Mouse (Mus musculus): ENCODE data around the gene Ergic3. TPM values are rescaled to one million over a fixed set of nuclear protein-coding genes. Genes with fewer than 3 reads are reported as not detected.

Ergic3 gene
- polyA plus RNA-seq, 1 experiment from 2014 or later = 467 TPM

Other genes with a start within 250 kb of the Ergic3 start
- 18.9 and 19.6 TPM in 2 replicates for gene Mmp24, start 232.7 kb upstream of the Ergic3 start, polyA plus RNA-seq (2015; fragmentation: Nextera tagmentation; extraction: Ambion mirVana)
- 39.1 and 42.7 TPM in 2 replicates for gene BC029722, start 188.6 kb upstream of the Ergic3 start, polyA plus RNA-seq (2015; fragmentation: Nextera tagmentation; extraction: Ambion mirVana)
- gene Eif6, start 181.1 kb upstream of the Ergic3 start, polyA plus RNA-seq (2015; fragmentation: Nextera tagmentation; extraction: Ambion mirVana) = 148 and 155 TPM in 2 replicates
- 0.45 and 0.82 TPM in 2 replicates for gene Fam83c, start 173.2 kb upstream of the Ergic3 start, polyA plus RNA-seq (2015; fragmentation: Nextera tagmentation; extraction: Ambion mirVana)
- 64.2 and 65.0 TPM in 2 replicates for gene Uqcc1, start 77.7 kb upstream of the Ergic3 start, polyA plus RNA-seq (2015; fragmentation: Nextera tagmentation; extraction: Ambion mirVana)
- not detected in 2 replicates for gene Gm15557, start 67.3 kb upstream of the Ergic3 start, polyA plus RNA-seq (2015; fragmentation: Nextera tagmentation; extraction: Ambion mirVana)
- 1.8 and 2.8 TPM in 2 replicates for gene Gdf5, start 62.7 kb upstream of the Ergic3 start, polyA plus RNA-seq (2015; fragmentation: Nextera tagmentation; extraction: Ambion mirVana)
- 13.6 and 16.9 TPM in 2 replicates for gene Cep250, start 51.6 kb upstream of the Ergic3 start, polyA plus RNA-seq (2015; fragmentation: Nextera tagmentation; extraction: Ambion mirVana)
- gene 6430550D23Rik, start 68 bp upstream of the Ergic3 start, polyA plus RNA-seq (2015; fragmentation: Nextera tagmentation; extraction: Ambion mirVana) = 1.2 and 2.9 TPM in 2 replicates
- not detected in 2 replicates for gene Fer1l4, start 44.9 kb downstream of the Ergic3 start, polyA plus RNA-seq (2015; fragmentation: Nextera tagmentation; extraction: Ambion mirVana)
- 7.0 and 7.3 TPM in 2 replicates for gene Spag4, start 57.1 kb downstream of the Ergic3 start, polyA plus RNA-seq (2015; fragmentation: Nextera tagmentation; extraction: Ambion mirVana)
- 26.9 and 28.7 TPM in 2 replicates for gene Cpne1, start 103.9 kb downstream of the Ergic3 start, polyA plus RNA-seq (2015; fragmentation: Nextera tagmentation; extraction: Ambion mirVana)
- 17.7 and 23.0 TPM in 2 replicates for gene Rbm12, start 103.9 kb downstream of the Ergic3 start, polyA plus RNA-seq (2015; fragmentation: Nextera tagmentation; extraction: Ambion mirVana)
- gene Gm28036, start 119.0 kb downstream of the Ergic3 start, polyA plus RNA-seq (2015; fragmentation: Nextera tagmentation; extraction: Ambion mirVana) = 16.0 and 19.6 TPM in 2 replicates
- 439 and 455 TPM in 2 replicates for gene Romo1, start 136.0 kb downstream of the Ergic3 start, polyA plus RNA-seq (2015; fragmentation: Nextera tagmentation; extraction: Ambion mirVana)
- 33.9 and 35.2 TPM in 2 replicates for gene Nfs1, start 136.1 kb downstream of the Ergic3 start, polyA plus RNA-seq (2015; fragmentation: Nextera tagmentation; extraction: Ambion mirVana)
- gene Rbm39, start 172.2 kb downstream of the Ergic3 start, polyA plus RNA-seq (2015; fragmentation: Nextera tagmentation; extraction: Ambion mirVana) = 414 and 423 TPM in 2 replicates
- 111 and 112 TPM in 2 replicates for gene Phf20, start 188.4 kb downstream of the Ergic3 start, polyA plus RNA-seq (2015; fragmentation: Nextera tagmentation; extraction: Ambion mirVana)